In the genomic region with DNA sequence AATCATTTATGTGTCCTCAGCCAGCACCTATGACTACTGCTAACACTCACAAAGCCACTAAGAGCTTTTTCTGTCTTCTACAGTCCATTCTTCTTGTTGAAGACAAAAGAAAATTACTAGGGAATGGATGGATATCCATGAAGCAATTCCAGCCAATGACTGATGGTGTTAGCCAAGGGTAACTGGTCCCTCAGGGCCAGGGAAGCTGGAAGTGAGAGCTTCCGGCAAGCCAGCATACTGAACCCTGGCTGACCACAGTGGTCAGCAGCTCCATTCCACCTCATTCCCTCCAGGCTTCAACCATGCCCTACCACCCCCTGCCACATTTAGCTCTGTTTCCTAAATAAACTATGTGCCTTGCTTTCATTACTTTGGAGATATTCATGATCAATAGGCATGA, we compare ENCODE assay signal across 9 mouse cellular contexts.
"Had no signal": no experiment of that assay in that cellular context is flagged by ENCODE, and none has a peak within 500 bp of the region (broad histone marks: within the 10 kb centered on the region; RNA-seq: fewer than 3 reads in every experiment).

No protein-coding gene starts in this region.

- DNase-seq: kidney, postnatal 36 days; layer of hippocampus, postnatal 36 days; liver, embryonic 13.5 days; lung, adult 2 months; lung, postnatal 14 days; lung, postnatal 4 days; midbrain, embryonic 14.5 days; thymus, adult 18-20 months; thymus, postnatal 36 days had no signal
